Mouse (Mus musculus) liver, embryonic 15.5 days (tissue): ENCODE data around the gene 1700057G04Rik. TPM values are rescaled to one million over a fixed set of nuclear protein-coding genes. Genes with fewer than 3 reads are reported as not detected.
"Not testable (repeated sequence)": the region's sequence is repeated elsewhere in the genome, so short reads cannot be mapped to it uniquely, and the experiment has no call there.

Experiments
- ATAC-seq: fragments of 200-750 bp; cut with Nextera tagmentation; 2 replicates; pipeline ENCODE4 v1.8.0; 2017; ENCODE audit warnings: moderate number of reproducible peaks, mild to moderate bottlenecking, moderate library complexity; ENCODE audit not compliant: insufficient read depth
- H3K27ac ChIP-seq: fragments of 300-500 bp; sonication (generic); replicated peaks from 2 replicates; pipeline ENCODE4 v1.5.1; 2015; ENCODE audit warnings: mild to moderate bottlenecking, inconsistent platforms
- H3K27me3 ChIP-seq: fragments of 300-500 bp; sonication (generic); 2 replicates; pipeline ENCODE4 v1.6.1; 2015; ENCODE audit warnings: mild to moderate bottlenecking, inconsistent platforms
- H3K36me3 ChIP-seq: fragments of 300-500 bp; sonication (generic); replicated peaks from 2 replicates; pipeline ENCODE4 v1.6.1; 2015; ENCODE audit warnings: moderate library complexity, mild to moderate bottlenecking, inconsistent platforms
- H3K4me1 ChIP-seq: fragments of 300-500 bp; sonication (generic); replicated peaks from 2 replicates; pipeline ENCODE4 v1.6.1; 2015; ENCODE audit warnings: inconsistent platforms
- H3K4me2 ChIP-seq: fragments of 300-500 bp; sonication (generic); 2 replicates; pipeline ENCODE4 v1.6.1; 2015; ENCODE audit warnings: moderate library complexity, mild to moderate bottlenecking, inconsistent platforms
- H3K4me3 ChIP-seq: fragments of 300-500 bp; sonication (generic); replicated peaks from 2 replicates; pipeline ENCODE4 v1.5.1; 2015; ENCODE audit warnings: mild to moderate bottlenecking, inconsistent platforms
- H3K9ac ChIP-seq: fragments of 300-500 bp; sonication (generic); 2 replicates; pipeline ENCODE4 v1.6.1; 2015; ENCODE audit warnings: moderate library complexity, mild to moderate bottlenecking, inconsistent platforms
- H3K9me3 ChIP-seq: fragments of 300-500 bp; sonication (generic); replicated peaks from 2 replicates; pipeline ENCODE4 v1.6.1; 2016; ENCODE audit warnings: inconsistent platforms
- WGBS: fragments of 180-500 bp; shearing (Covaris S2); methylation state at CpG from one replicate; pipeline ENCODE4 v1.1.7; 2015; ENCODE audit warnings: mixed read lengths; ENCODE audit not compliant: insufficient replicate concordance; 5-methylcytosine and 5-hydroxymethylcytosine counted together
- polyA plus RNA-seq: library from polyadenylated mRNA; unstranded; fragments of >200 nt; fragmentation: Nextera tagmentation; extraction: Ambion mirVana; gene quantifications from 2 replicates; pipeline ENCODE4 v1.2.1, GENCODE M21; 2015

1700057G04Rik gene
- polyA plus RNA-seq, 1 experiment from 2014 or later = not detected

GRCm38 (mm10) chr9:92305620-92306220 lies 3.5 kb upstream of the 1700057G04Rik start:
- Histone ChIP-seq H3K9me3 (no peaks in the 10 kb centered on the region), H3K27me3 (no peaks in the 10 kb centered on the region), H3K27ac (no peak overlapping the region), H3K4me3 (no peak overlapping the region), H3K4me2 (no peak overlapping the region), H3K9ac (no peak overlapping the region), H3K36me3 (no peaks in the 10 kb centered on the region), H3K4me1 (no peaks in the 10 kb centered on the region)
- 68% methylated on average over 8 of the region's 8 CpGs for WGBS
- ATAC-seq = no peak

- H3K9ac ChIP-seq = no peak overlapping the region
- no peak for ATAC-seq
- H3K27me3 ChIP-seq = no peaks in the 10 kb centered on the region
- H3K36me3 ChIP-seq = no peaks in the 10 kb centered on the region
- H3K4me3 ChIP-seq = no peak overlapping the region
- H3K4me1 ChIP-seq = no peaks in the 10 kb centered on the region
- H3K27ac ChIP-seq = no peak overlapping the region
- H3K4me2 ChIP-seq = no peak overlapping the region
- 73% methylated on average over 3 of the region's 3 CpGs for WGBS
- H3K9me3 ChIP-seq = no peaks in the 10 kb centered on the region
These were observed 7.6 kb downstream of the 1700057G04Rik start for GRCm38 (mm10) chr9:92316791-92317190.

- not testable (repeated sequence) for ATAC-seq
- 46% methylated on average over 9 of the region's 9 CpGs for WGBS
These were observed 16.8 kb downstream of the 1700057G04Rik start for GRCm38 (mm10) chr9:92325936-92326335.

GRCm38 (mm10) chr9:92326813-92327212 lies 17.6 kb downstream of the 1700057G04Rik start:
- WGBS = 74% methylated on average over 4 of the region's 4 CpGs
- Histone ChIP-seq H3K4me2 (no peak overlapping the region), H3K36me3 (no peaks in the 10 kb centered on the region), H3K27me3 (no peaks in the 10 kb centered on the region), H3K9ac (no peak overlapping the region), H3K27ac (no peak overlapping the region), H3K9me3 (no peaks in the 10 kb centered on the region), H3K4me3 (no peak overlapping the region), H3K4me1 (no peaks in the 10 kb centered on the region)
- ATAC-seq = no peak

More at GRCm38 (mm10) chr9:92325936-92326335, 16.8 kb downstream of the 1700057G04Rik start:
- not testable (repeated sequence) for H3K4me2 ChIP-seq, H3K27ac ChIP-seq, H3K4me3 ChIP-seq, H3K4me1 ChIP-seq, H3K9me3 ChIP-seq, H3K9ac ChIP-seq, H3K36me3 ChIP-seq, H3K27me3 ChIP-seq

GRCm38 (mm10) chr9:92331383-92331782 lies 22.2 kb downstream of the 1700057G04Rik start:
- no peak overlapping the region for H3K4me3 ChIP-seq
- H3K27ac ChIP-seq = no peak overlapping the region
- no peaks in the 10 kb centered on the region for H3K4me1 ChIP-seq
- H3K27me3 ChIP-seq = no peaks in the 10 kb centered on the region
- no peak overlapping the region for H3K9ac ChIP-seq
- H3K9me3 ChIP-seq = no peaks in the 10 kb centered on the region
- H3K36me3 ChIP-seq = no peaks in the 10 kb centered on the region
- 65% methylated on average over 4 of the region's 4 CpGs for WGBS
- ATAC-seq = no peak
- no peak overlapping the region for H3K4me2 ChIP-seq

GRCm38 (mm10) chr9:92334845-92335244 lies 25.7 kb downstream of the 1700057G04Rik start:
- no peaks in the 10 kb centered on the region for H3K27me3 ChIP-seq
- no peak overlapping the region for H3K9ac ChIP-seq
- WGBS = 54% methylated on average over 10 of the region's 10 CpGs
- H3K9me3 ChIP-seq = no peaks in the 10 kb centered on the region
- no peak overlapping the region for H3K4me2 ChIP-seq
- ATAC-seq = no peak
- H3K4me1 ChIP-seq = no peaks in the 10 kb centered on the region
- no peak overlapping the region for H3K27ac ChIP-seq
- no peaks in the 10 kb centered on the region for H3K36me3 ChIP-seq
- no peak overlapping the region for H3K4me3 ChIP-seq

GRCm38 (mm10) chr9:92335277-92335818 lies 26.2 kb downstream of the 1700057G04Rik start:
- Histone ChIP-seq H3K4me1 (no peaks in the 10 kb centered on the region), H3K9ac (no peak overlapping the region), H3K36me3 (no peaks in the 10 kb centered on the region), H3K27ac (no peak overlapping the region), H3K4me2 (no peak overlapping the region), H3K27me3 (no peaks in the 10 kb centered on the region), H3K9me3 (no peaks in the 10 kb centered on the region), H3K4me3 (no peak overlapping the region)
- no peak for ATAC-seq
- WGBS = 43% methylated on average over 6 of the region's 6 CpGs

- H3K4me1 ChIP-seq = no peaks in the 10 kb centered on the region
- no peak overlapping the region for H3K9ac ChIP-seq
- no peaks in the 10 kb centered on the region for H3K36me3 ChIP-seq
- H3K4me2 ChIP-seq = no peak overlapping the region
- WGBS = 67% methylated on average over 1 of the region's 1 CpGs
- no peaks in the 10 kb centered on the region for H3K9me3 ChIP-seq
- no peak overlapping the region for H3K4me3 ChIP-seq
- H3K27me3 ChIP-seq = no peaks in the 10 kb centered on the region
- H3K27ac ChIP-seq = no peak overlapping the region
- ATAC-seq = no peak
These were observed 27.9 kb downstream of the 1700057G04Rik start for GRCm38 (mm10) chr9:92337063-92337462.

- Histone ChIP-seq H3K27ac (no peak overlapping the region), H3K4me2 (no peak overlapping the region), H3K36me3 (no peaks in the 10 kb centered on the region), H3K4me1 (no peaks in the 10 kb centered on the region), H3K4me3 (no peak overlapping the region), H3K27me3 (no peaks in the 10 kb centered on the region), H3K9me3 (no peaks in the 10 kb centered on the region), H3K9ac (no peak overlapping the region)
- no peak for ATAC-seq
- WGBS = 64% methylated on average over 3 of the region's 3 CpGs
These were observed 28.5 kb downstream of the 1700057G04Rik start for GRCm38 (mm10) chr9:92337661-92338060.

GRCm38 (mm10) chr9:92338954-92339353 lies 29.8 kb downstream of the 1700057G04Rik start:
- Histone ChIP-seq H3K4me1 (no peaks in the 10 kb centered on the region), H3K36me3 (no peaks in the 10 kb centered on the region), H3K9ac (no peak overlapping the region), H3K9me3 (no peaks in the 10 kb centered on the region), H3K4me3 (no peak overlapping the region), H3K27ac (no peak overlapping the region), H3K27me3 (no peaks in the 10 kb centered on the region), H3K4me2 (no peak overlapping the region)
- ATAC-seq = no peak
- WGBS = 38% methylated on average over 1 of the region's 1 CpGs

- H3K36me3 ChIP-seq = no peaks in the 10 kb centered on the region
These were observed 42.7 kb downstream of the 1700057G04Rik start for GRCm38 (mm10) chr9:92351924-92352323.

GRCm38 (mm10) chr9:92353306-92353705 lies 44.1 kb downstream of the 1700057G04Rik start:
- Histone ChIP-seq H3K36me3 (no peaks in the 10 kb centered on the region), H3K27me3 (no peaks in the 10 kb centered on the region), H3K4me2 (no peak overlapping the region), H3K9ac (no peak overlapping the region), H3K4me1 (no peaks in the 10 kb centered on the region), H3K9me3 (no peaks in the 10 kb centered on the region), H3K4me3 (no peak overlapping the region), H3K27ac (no peak overlapping the region)
- no peak for ATAC-seq
- 54% methylated on average over 3 of the region's 3 CpGs for WGBS

More at GRCm38 (mm10) chr9:92351924-92352323, 42.7 kb downstream of the 1700057G04Rik start:
- no peaks in the 10 kb centered on the region for H3K4me1 ChIP-seq
- H3K9ac ChIP-seq = no peak overlapping the region
- no peak overlapping the region for H3K27ac ChIP-seq
- H3K9me3 ChIP-seq = no peaks in the 10 kb centered on the region
- no peaks in the 10 kb centered on the region for H3K27me3 ChIP-seq
- WGBS = 85% methylated on average over 1 of the region's 1 CpGs
- no peak for ATAC-seq
- H3K4me2 ChIP-seq = no peak overlapping the region
- H3K4me3 ChIP-seq = no peak overlapping the region
